Mouse (Mus musculus) midbrain, postnatal 0 days (tissue): ENCODE measurements at regions not wholly inside any gene's neighbourhood (a gene's known extent, or its start where the extent isn't known, plus 50 kb on each side); places are given as distances from the start of the nearest gene placed in this dataset.

Source experiments
- ATAC-seq: fragments of 200-750 bp; cut with Nextera tagmentation; 2 replicates; pipeline ENCODE4 v1.8.0; 2017; ENCODE audit warnings: moderate number of reproducible peaks, mild to moderate bottlenecking, moderate TSS enrichment, moderate library complexity; ENCODE audit not compliant: low FRiP score
- DNase-seq: peaks from one replicate; pipeline ENCODE4 v3.0.0-alpha.2; 2015; ENCODE audit warnings: low spot score
- H3K27ac ChIP-seq: fragments of 300-500 bp; sonication (generic); 2 replicates; pipeline ENCODE4 v1.5.1; 2014; ENCODE audit warnings: low read depth, mild to moderate bottlenecking, low read length, mixed read lengths
- H3K27me3 ChIP-seq: fragments of 300-500 bp; sonication (generic); 2 replicates; pipeline ENCODE4 v1.6.1; 2014; ENCODE audit warnings: low read length, control low read depth, mixed read lengths; ENCODE audit not compliant: insufficient read depth
- H3K36me3 ChIP-seq: fragments of 300-500 bp; sonication (generic); 2 replicates; pipeline ENCODE4 v1.6.1; 2014; ENCODE audit warnings: low read length, control low read depth, mixed read lengths; ENCODE audit not compliant: insufficient read depth
- H3K4me1 ChIP-seq: fragments of 300-500 bp; sonication (generic); 2 replicates; pipeline ENCODE4 v1.6.1; 2014; ENCODE audit warnings: mild to moderate bottlenecking, control low read depth, antibody characterized with exemption, low read length, mixed read lengths; ENCODE audit not compliant: insufficient read depth
- H3K4me2 ChIP-seq: fragments of 300-500 bp; sonication (generic); 2 replicates; pipeline ENCODE4 v1.6.1; 2014; ENCODE audit warnings: low read depth, mild to moderate bottlenecking, low read length, mixed read lengths; ENCODE audit not compliant: poor library complexity, severe bottlenecking
- H3K4me3 ChIP-seq: fragments of 300-500 bp; sonication (generic); 2 replicates; pipeline ENCODE4 v1.5.1; 2014; ENCODE audit warnings: low read depth, mild to moderate bottlenecking, low read length, moderate library complexity
- H3K9ac ChIP-seq: fragments of 300-500 bp; sonication (generic); replicated peaks from 2 replicates; pipeline ENCODE4 v1.6.1; 2014; ENCODE audit warnings: mild to moderate bottlenecking, low read length, moderate library complexity, mixed read lengths; ENCODE audit not compliant: poor library complexity, severe bottlenecking
- H3K9me3 ChIP-seq: fragments of 300-500 bp; sonication (generic); 2 replicates; pipeline ENCODE4 v1.6.1; 2016; ENCODE audit warnings: low read length, control low read depth
- CTCF ChIP-seq: IDR thresholded peaks from 2 replicates; pipeline ENCODE4 v1.5.1; 2016; ENCODE audit warnings: antibody characterized with exemption, mild to moderate bottlenecking
- WGBS: fragments of 180-500 bp; shearing (Covaris S2); extraction: QIAGEN DNeasy Blood & Tissue Kit; methylation state at CpG from one replicate; pipeline ENCODE4 v1.1.7; 2014; 5-methylcytosine and 5-hydroxymethylcytosine counted together

- no peak for DNase-seq
- no peaks in the 10 kb centered on the region for H3K27me3 ChIP-seq
- no peaks in the 10 kb centered on the region for H3K9me3 ChIP-seq
- H3K4me1 ChIP-seq, result no peaks in the 10 kb centered on the region
- no peak for TF ChIP-seq CTCF
- no peak overlapping the region for H3K9ac ChIP-seq
- ATAC-seq, result no peak
- no peak overlapping the region for H3K27ac ChIP-seq
- no peak overlapping the region for H3K4me3 ChIP-seq
- H3K36me3 ChIP-seq, result no peaks in the 10 kb centered on the region
- no peak overlapping the region for H3K4me2 ChIP-seq
- WGBS, result 78% methylated on average over 3 of the region's 3 CpGs
Observed at GRCm38 (mm10) chr3:111494891-111495290, 1244.1 kb upstream of the Prmt6 start.

- H3K27me3 ChIP-seq, result no peaks in the 10 kb centered on the region
- H3K9ac ChIP-seq, result no peak overlapping the region
- H3K9me3 ChIP-seq, result no peaks in the 10 kb centered on the region
- H3K27ac ChIP-seq, result no peak overlapping the region
- no peak for ATAC-seq
- no peaks in the 10 kb centered on the region for H3K36me3 ChIP-seq
- peak; percentile 20 for DNase-seq
- H3K4me2 ChIP-seq, result no peak overlapping the region
- H3K4me3 ChIP-seq, result no peak overlapping the region
- no peak for TF ChIP-seq CTCF
- no peaks in the 10 kb centered on the region for H3K4me1 ChIP-seq
Observed at GRCm38 (mm10) chr3:111489606-111490005, 1238.8 kb upstream of the Prmt6 start.

GRCm38 (mm10) chr3:111488438-111488837 lies 1237.6 kb upstream of the Prmt6 start:
- Histone ChIP-seq H3K4me3 (no peak overlapping the region), H3K9ac (no peak overlapping the region), H3K27me3 (no peaks in the 10 kb centered on the region), H3K4me1 (no peaks in the 10 kb centered on the region), H3K27ac (no peak overlapping the region), H3K36me3 (no peaks in the 10 kb centered on the region), H3K9me3 (no peaks in the 10 kb centered on the region), H3K4me2 (no peak overlapping the region)
- no peak for TF ChIP-seq CTCF
- DNase-seq (no peak), ATAC-seq (no peak)
- WGBS, result 85% methylated on average over 2 of the region's 2 CpGs
